Mouse (Mus musculus) urinary bladder, adult 18-20 months (tissue): ENCODE results near the gene Gm8334.
"Not testable (repeated sequence)": the region's sequence is repeated elsewhere in the genome, so short reads cannot be mapped to it uniquely, and the experiment has no call there.

ENCODE experiments used
- DNase-seq, 2 experiments: peaks; one replicate each; pipeline ENCODE4 v3.0.0; 2022; ENCODE audit warnings: low spot score in 2 of 2, mixed read lengths in 2 of 2

Gm8334 gene

GRCm38 (mm10) chrX:148615053-148615452 is at the start of gene Gm8334:
TSS of gene Gm8334 (minus strand) at chrX:148615153.
- not testable (repeated sequence) for DNase-seq

DNA sequence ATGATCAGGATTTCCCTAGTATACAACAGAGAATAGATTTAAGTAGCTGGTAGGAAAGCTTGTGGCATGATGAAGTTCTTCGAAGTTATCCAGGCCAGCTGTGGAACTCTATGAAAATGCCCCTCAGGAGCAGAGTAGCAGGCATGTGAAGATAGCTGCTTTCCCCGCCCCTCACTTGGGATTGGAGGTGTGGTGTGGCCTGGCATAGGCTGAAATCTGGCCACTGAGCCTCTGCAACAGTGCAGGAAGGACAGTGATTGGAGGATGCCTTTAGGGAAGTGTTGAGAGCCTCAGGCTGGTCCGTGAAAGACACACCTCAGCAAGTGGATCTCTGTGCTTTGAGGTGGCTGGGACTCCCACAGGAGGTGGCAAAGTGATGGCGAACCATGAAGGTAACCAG is 48.3 kb upstream of the Gm8334 start, which contains the start of gene Gm15127:
Gene Gm15127 (plus strand): TSS at position 301 of the 400 bp plus-strand sequence.
- DNase-seq = not testable (repeated sequence)
